Mouse (Mus musculus): ENCODE measurements around the gene Ranbp10.

- TF ChIP-seq CTCF (IDR thresholded peaks at IDR 0.05; ENCODE audit: borderline replicate concordance, extremely low read depth, insufficient read depth, insufficient read length) (no peak), POLR2A (IDR thresholded peaks at IDR 0.05; ENCODE audit: borderline replicate concordance, extremely low read depth, insufficient read depth, insufficient read length, poor library complexity, severe bottlenecking) (no peak)
These were observed 21.8 kb downstream of the Ranbp10 start for GRCm38 (mm10) chr8:105805346-105805745.
